Mouse (Mus musculus): ENCODE results near the gene Fryl. TPM values are rescaled to one million over a fixed set of nuclear protein-coding genes. Genes with fewer than 3 reads are reported as not detected.

Gene Fryl
- polyA plus RNA-seq, 1 experiment from 2014 or later, result 20.8 TPM

DNA sequence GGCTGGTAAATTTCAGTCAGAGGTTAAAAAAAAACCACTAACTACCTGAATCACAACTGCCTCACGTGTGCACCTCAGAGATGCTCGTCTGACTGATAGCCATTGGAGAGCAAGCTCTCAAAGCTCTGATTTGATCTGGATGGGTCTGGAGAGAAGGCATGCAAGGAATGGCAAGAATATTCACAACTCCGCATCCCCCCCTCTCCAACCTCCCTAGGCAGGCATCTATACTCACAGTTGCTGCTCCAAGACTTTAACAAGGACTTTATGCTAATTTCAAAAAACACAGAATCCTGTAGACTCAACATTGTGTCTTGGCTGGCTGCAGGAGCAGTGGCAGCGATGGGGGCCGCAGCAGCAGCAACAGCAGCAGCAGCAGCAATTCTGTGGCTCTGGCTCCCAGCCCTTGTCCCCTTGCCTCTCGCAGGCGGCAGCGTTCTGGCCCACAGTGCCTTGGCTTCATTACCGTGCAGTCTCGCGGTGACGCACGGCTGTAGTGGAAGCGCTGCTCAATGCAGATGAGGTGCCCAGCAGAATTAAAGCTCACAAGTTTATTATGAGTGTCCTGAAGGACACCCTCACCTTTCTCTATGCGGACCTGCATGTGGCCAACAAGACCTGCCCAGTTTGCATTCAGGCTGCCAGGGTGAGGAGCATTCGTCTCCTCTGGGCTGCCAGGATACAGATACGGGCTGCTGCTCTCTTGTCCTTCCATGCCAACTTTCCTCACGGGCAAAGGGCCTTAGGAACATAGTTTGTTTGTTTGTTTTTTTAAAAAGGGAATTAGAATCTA is 88.2 kb downstream of the Fryl start:
- Histone ChIP-seq H3K9me3 (ENCODE audit: control insufficient read depth, low read length) (no peaks in the 10 kb centered on the region), H3K4me2 (replicated peaks; ENCODE audit: low read depth) (no peak overlapping the region), H3K9ac (ENCODE audit: low read length) (no peak overlapping the region), H3K36me3 (ENCODE audit: control insufficient read depth, insufficient read depth, low read length) (no peaks in the 10 kb centered on the region), H3K4me3 (ENCODE audit: low read depth, low read length) (no peak overlapping the region), H3K27me3 (ENCODE audit: control insufficient read depth, insufficient read depth, low read length) (no peaks in the 10 kb centered on the region), H3K27ac (replicated peaks) (0 out of 2 replicates have a peak overlapping the region, but pooled peaks have one; percentile 18), H3K4me1 (replicated peaks; ENCODE audit: control insufficient read depth, insufficient read depth) (no peaks in the 10 kb centered on the region)
- TF ChIP-seq CTCF (IDR thresholded peaks at IDR 0.05; ENCODE audit: low read depth), result no peak
- 79% methylated on average over 18 of the region's 18 CpGs for WGBS
- ATAC-seq (ENCODE audit: low FRiP score, low TSS enrichment) (0 out of 2 replicates have a peak, but pooled peaks have one; percentile 2), DNase-seq (ENCODE audit: low spot score) (no peak)

- WGBS, result 72% methylated on average over 6 of the region's 6 CpGs
Observed at GRCm38 (mm10) chr5:73163970-73164369, 92.4 kb downstream of the Fryl start.

DNA sequence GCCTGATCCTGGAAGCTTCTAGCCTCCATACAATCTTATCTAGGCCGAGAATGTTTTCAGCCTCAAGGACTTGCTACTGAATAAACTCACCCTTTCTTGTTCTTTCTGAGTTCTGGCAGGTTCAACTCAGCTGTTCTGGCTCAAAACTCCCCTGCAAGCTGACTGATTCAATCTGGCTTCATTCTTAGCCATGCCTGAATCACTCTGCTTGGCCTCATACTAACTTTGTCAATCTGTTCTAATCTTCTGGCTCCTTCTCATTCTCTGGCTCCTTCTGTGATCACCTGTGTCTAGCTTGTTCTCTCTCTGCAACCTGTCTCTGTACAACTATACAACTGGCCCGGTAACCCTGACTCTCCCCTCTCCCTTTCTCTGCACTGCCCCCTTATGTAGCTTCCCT is 93.9 kb downstream of the Fryl start:
- WGBS, result 36% methylated on average over 2 of the region's 2 CpGs
- ATAC-seq (ENCODE audit: low FRiP score, low TSS enrichment) (no peak), DNase-seq (ENCODE audit: low spot score) (no peak)
- Histone ChIP-seq H3K36me3 (ENCODE audit: control insufficient read depth, insufficient read depth, low read length) (no peaks in the 10 kb centered on the region), H3K4me3 (ENCODE audit: low read depth, low read length) (no peak overlapping the region), H3K27ac (replicated peaks) (0 out of 2 replicates have a peak overlapping the region, but pooled peaks have one; percentile 30), H3K9ac (ENCODE audit: low read length) (no peak overlapping the region), H3K9me3 (ENCODE audit: control insufficient read depth, low read length) (no peaks in the 10 kb centered on the region), H3K4me2 (replicated peaks; ENCODE audit: low read depth) (no peak overlapping the region), H3K27me3 (ENCODE audit: control insufficient read depth, insufficient read depth, low read length) (no peaks in the 10 kb centered on the region), H3K4me1 (replicated peaks; ENCODE audit: control insufficient read depth, insufficient read depth) (no peaks in the 10 kb centered on the region)
- no peak for TF ChIP-seq CTCF (IDR thresholded peaks at IDR 0.05; ENCODE audit: low read depth)
- no peak for TF ChIP-seq EP300 (optimal IDR thresholded peaks at IDR 0.05)

More at GRCm38 (mm10) chr5:73163970-73164369, 92.4 kb downstream of the Fryl start:
- no peaks in the 10 kb centered on the region for H3K36me3 ChIP-seq (ENCODE audit: control insufficient read depth, insufficient read depth, low read length)
- no peak overlapping the region for H3K9ac ChIP-seq (ENCODE audit: low read length)
- H3K9me3 ChIP-seq (ENCODE audit: control insufficient read depth, low read length), result no peaks in the 10 kb centered on the region
- no peak overlapping the region for H3K4me2 ChIP-seq (replicated peaks; ENCODE audit: low read depth)
- H3K27me3 ChIP-seq (ENCODE audit: control insufficient read depth, insufficient read depth, low read length), result no peaks in the 10 kb centered on the region
- H3K4me1 ChIP-seq (replicated peaks; ENCODE audit: control insufficient read depth, insufficient read depth), result no peaks in the 10 kb centered on the region
- DNase-seq (ENCODE audit: low spot score), result no peak
- ATAC-seq (ENCODE audit: low FRiP score, low TSS enrichment), result no peak
- no peak overlapping the region for H3K4me3 ChIP-seq (ENCODE audit: low read depth, low read length)
- no peak for TF ChIP-seq CTCF (IDR thresholded peaks at IDR 0.05; ENCODE audit: low read depth)
- no peak for TF ChIP-seq EP300 (optimal IDR thresholded peaks at IDR 0.05)
- H3K27ac ChIP-seq (replicated peaks), result no peak overlapping the region

DNA sequence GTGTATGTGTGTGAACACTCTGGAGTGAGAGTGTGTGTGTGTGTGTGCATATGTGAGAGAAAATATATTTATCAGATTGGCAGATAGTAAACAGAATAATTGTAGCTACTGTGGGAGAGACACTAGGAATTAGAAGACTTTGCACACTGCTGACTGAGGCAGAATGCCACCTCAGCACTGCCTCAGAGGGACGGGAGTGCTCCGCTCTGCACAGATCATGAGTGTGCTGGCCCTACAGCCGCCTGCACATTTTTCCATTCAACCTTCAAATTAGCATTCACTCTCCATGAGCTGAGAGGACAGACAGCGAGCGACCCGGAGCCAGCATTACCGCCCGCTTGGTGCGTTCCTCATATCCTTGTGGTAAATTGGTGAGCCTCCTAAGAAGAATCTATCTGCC is 96.0 kb downstream of the Fryl start:
- Histone ChIP-seq H3K9me3 (ENCODE audit: control insufficient read depth, low read length) (no peaks in the 10 kb centered on the region), H3K4me3 (ENCODE audit: low read depth, low read length) (no peak overlapping the region), H3K4me1 (replicated peaks; ENCODE audit: control insufficient read depth, insufficient read depth) (peaks cover 9% of the 10 kb centered on the region; the same call in 1 of the 2 replicates), H3K9ac (ENCODE audit: low read length) (no peak overlapping the region), H3K4me2 (replicated peaks; ENCODE audit: low read depth) (no peak overlapping the region), H3K36me3 (ENCODE audit: control insufficient read depth, insufficient read depth, low read length) (no peaks in the 10 kb centered on the region), H3K27me3 (ENCODE audit: control insufficient read depth, insufficient read depth, low read length) (no peaks in the 10 kb centered on the region), H3K27ac (replicated peaks) (no peak overlapping the region)
- no peak for DNase-seq (ENCODE audit: low spot score)
- WGBS, result 92% methylated on average over 9 of the region's 9 CpGs
- no peak for ATAC-seq (ENCODE audit: low FRiP score, low TSS enrichment)
- TF ChIP-seq CTCF (IDR thresholded peaks at IDR 0.05; ENCODE audit: low read depth) (no peak), EP300 (optimal IDR thresholded peaks at IDR 0.05) (no peak)

- Histone ChIP-seq H3K4me2 (replicated peaks; ENCODE audit: low read depth) (no peak overlapping the region), H3K4me3 (ENCODE audit: low read depth, low read length) (no peak overlapping the region), H3K27ac (replicated peaks) (0 out of 2 replicates have a peak overlapping the region, but pooled peaks have one; percentile 13), H3K9ac (ENCODE audit: low read length) (no peak overlapping the region), H3K4me1 (replicated peaks; ENCODE audit: control insufficient read depth, insufficient read depth) (peaks cover 9% of the 10 kb centered on the region; the same call in 1 of the 2 replicates), H3K27me3 (ENCODE audit: control insufficient read depth, insufficient read depth, low read length) (no peaks in the 10 kb centered on the region), H3K36me3 (ENCODE audit: control insufficient read depth, insufficient read depth, low read length) (no peaks in the 10 kb centered on the region), H3K9me3 (ENCODE audit: control insufficient read depth, low read length) (no peaks in the 10 kb centered on the region)
- TF ChIP-seq EP300 (optimal IDR thresholded peaks at IDR 0.05), result no peak
- TF ChIP-seq CTCF (IDR thresholded peaks at IDR 0.05; ENCODE audit: low read depth), result no peak
- DNase-seq (ENCODE audit: low spot score) (no peak), ATAC-seq (ENCODE audit: low FRiP score, low TSS enrichment) (no peak)
- 60% methylated on average over 6 of the region's 6 CpGs for WGBS
Observed at GRCm38 (mm10) chr5:73157502-73157901, 98.9 kb downstream of the Fryl start.

DNA sequence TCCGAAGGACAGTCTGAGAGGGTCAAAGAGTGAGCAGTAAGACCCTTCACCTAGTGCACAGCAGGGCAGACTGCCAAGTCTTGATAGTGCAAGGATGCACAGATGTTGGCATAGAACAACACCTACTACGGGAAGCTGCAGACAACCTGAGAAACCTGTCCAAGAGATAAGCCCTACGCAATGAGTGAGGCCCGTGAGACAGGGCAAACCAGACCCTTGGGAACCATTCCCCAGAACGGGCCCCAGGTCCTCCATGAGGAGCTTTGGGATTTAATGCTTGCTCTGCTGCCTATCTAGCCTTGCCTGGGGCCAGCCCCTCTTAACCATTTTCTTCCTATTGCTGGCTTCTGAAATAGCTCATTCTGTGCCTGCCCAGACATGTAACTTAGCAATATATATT is 99.4 kb downstream of the Fryl start:
- no peaks in the 10 kb centered on the region for H3K36me3 ChIP-seq (ENCODE audit: control insufficient read depth, insufficient read depth, low read length)
- H3K9me3 ChIP-seq (ENCODE audit: control insufficient read depth, low read length), result no peaks in the 10 kb centered on the region
- no peak overlapping the region for H3K9ac ChIP-seq (ENCODE audit: low read length)
- TF ChIP-seq CTCF (IDR thresholded peaks at IDR 0.05; ENCODE audit: low read depth) (no peak), EP300 (optimal IDR thresholded peaks at IDR 0.05) (no peak)
- peaks cover 9% of the 10 kb centered on the region; the same call in 1 of the 2 replicates for H3K4me1 ChIP-seq (replicated peaks; ENCODE audit: control insufficient read depth, insufficient read depth)
- no peak overlapping the region for H3K4me3 ChIP-seq (ENCODE audit: low read depth, low read length)
- DNase-seq (ENCODE audit: low spot score), result no peak
- H3K27ac ChIP-seq (replicated peaks), result peak overlapping the region; percentile 63; the same call in 1 of the 2 replicates
- 49% methylated on average over 5 of the region's 5 CpGs for WGBS
- no peak overlapping the region; the same call in 1 of the 2 replicates for H3K4me2 ChIP-seq (replicated peaks; ENCODE audit: low read depth)
- no peak for ATAC-seq (ENCODE audit: low FRiP score, low TSS enrichment)
- no peaks in the 10 kb centered on the region for H3K27me3 ChIP-seq (ENCODE audit: control insufficient read depth, insufficient read depth, low read length)
